Mouse (Mus musculus): ENCODE results near the gene Fam193b.
"Not testable (repeated sequence)": the region's sequence is repeated elsewhere in the genome, so short reads cannot be mapped to it uniquely, and the experiment has no call there.

Gene Fam193b

GRCm38 (mm10) chr13:55570286-55570973 lies 490 bp downstream of the Fam193b start:
- DNase-seq: peak; percentile 26

- DNase-seq: no peak
These were observed 1.1 kb downstream of the Fam193b start for GRCm38 (mm10) chr13:55569726-55570285.

DNA sequence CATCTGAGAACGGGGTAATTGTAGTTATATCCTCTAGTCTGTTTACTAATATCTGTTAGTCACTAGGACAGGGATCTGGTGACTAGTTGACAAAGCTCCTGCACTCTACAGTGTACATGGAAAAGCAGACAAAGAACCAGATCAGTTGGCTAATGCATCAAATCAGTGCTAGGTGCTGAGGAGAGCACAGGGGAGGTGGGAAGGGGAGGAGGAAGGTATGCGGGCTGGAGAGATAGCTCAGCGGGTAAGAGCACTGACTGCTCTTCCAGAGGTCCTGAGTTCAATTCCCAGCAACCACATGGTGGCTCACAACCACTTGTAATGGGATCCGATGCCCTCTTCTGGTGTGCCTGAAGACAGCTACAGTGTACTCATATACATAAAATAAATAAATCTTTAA lies 2.4 kb downstream of the Fam193b start:
- not testable (repeated sequence) for DNase-seq

DNA sequence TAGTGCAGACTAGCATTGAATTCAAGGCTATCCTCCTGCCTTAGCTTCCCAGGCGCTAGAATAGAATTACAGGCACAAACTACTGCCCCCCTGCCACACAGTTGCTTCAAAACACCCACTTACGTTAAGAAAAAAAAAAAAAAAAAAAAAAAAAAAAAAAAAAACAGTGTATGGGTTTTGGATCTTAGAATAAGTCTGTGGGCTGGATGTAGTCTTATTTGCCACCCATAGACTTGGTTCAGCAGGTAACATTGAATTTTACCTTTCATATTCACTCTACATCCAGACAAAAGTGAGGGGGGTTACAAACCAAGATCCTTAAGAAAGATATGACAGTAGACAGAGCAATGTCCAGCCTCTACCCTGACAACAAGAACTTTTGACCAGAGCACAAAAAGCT lies 3.0 kb downstream of the Fam193b start:
- no peak for DNase-seq

DNA sequence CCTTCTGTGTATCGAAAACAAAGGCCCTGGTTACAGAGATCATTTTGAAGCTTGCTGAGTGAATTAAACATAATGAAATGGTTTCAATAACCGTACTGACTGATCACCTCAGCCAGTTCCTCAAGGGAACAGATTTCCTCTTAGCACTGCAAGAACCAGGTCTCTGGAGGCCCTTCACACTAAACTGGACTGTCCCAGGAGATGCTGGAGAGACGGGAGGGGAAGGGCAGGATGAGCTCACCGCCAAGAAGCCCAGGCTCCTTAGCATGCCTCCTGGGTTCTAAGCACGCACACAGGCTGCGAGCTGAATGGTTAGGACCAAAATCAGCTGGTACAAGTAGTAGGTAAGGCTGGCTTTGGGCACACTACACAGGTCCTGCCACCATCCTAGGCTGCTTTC lies 3.9 kb downstream of the Fam193b start:
- no peak for DNase-seq

GRCm38 (mm10) chr13:55563266-55563879 lies 7.5 kb downstream of the Fam193b start:
- peak; percentile 36 for DNase-seq

GRCm38 (mm10) chr13:55557499-55557898 lies 13.4 kb downstream of the Fam193b start:
- no peak for DNase-seq

DNA sequence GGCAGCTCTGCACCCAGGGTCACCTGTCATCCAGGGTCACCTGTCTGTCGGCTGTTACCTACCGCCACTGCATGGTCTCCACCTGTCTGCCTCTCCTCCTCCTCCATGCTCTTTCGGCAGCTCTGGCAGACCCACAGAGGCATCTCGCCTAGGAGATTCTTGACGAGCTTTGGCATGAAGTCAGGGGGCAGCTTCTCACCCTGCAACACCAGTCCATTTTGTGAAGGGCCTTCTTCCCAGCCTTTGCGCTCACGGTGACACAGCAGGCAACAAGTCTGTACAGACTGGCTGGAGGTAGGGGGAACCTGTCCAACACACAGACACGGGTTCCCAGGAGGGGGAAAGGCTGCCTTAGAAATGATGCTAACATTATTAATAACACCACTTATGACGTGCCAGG lies 15.0 kb downstream of the Fam193b start:
- DNase-seq: no peak

GRCm38 (mm10) chr13:55549061-55549460 lies 21.9 kb downstream of the Fam193b start:
- no peak for DNase-seq

DNA sequence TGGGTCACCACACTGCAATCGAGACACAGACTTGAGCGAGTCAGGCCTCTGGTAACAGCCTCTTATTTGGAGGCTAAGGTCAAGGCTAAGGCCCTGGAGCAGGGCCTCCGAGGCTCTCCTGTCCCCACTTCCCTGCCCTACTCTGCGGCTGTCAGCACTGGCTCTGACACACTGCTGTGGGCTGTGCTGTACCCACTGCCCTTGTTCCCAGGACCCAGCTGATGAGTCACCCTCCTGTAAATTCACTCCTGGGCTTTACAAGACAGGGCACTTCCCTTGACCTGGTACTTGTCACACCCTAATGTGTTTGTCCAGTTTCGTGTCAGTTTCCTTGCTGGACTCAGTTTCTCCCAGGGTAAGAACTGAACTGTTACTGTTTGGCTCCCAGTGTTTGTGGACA lies 22.5 kb downstream of the Fam193b start:
- no peak for DNase-seq

DNA sequence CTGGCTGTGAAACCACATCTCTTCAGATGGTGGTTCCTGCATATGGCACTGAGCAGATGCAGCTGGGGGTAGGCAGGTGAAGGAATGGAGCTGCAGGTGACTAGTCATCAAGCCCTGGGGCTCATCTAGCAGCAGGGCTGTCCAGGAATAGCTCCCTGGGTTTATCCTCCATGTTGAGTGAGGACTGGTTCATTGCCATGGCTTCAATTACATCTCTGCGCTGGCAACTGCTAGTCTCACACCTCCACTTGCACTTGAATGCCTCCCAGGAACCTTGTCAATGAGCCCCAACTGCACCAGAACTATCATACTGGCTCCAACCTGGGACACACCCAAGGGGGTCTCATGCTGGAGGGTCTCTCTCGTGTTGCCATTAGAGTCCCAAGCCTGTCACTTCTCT lies 23.0 kb downstream of the Fam193b start:
- no peak for DNase-seq

- DNase-seq: no peak
These were observed 26.1 kb downstream of the Fam193b start for GRCm38 (mm10) chr13:55544792-55545191.

- no peak for DNase-seq
These were observed 27.5 kb downstream of the Fam193b start for GRCm38 (mm10) chr13:55543447-55543846.

DNA sequence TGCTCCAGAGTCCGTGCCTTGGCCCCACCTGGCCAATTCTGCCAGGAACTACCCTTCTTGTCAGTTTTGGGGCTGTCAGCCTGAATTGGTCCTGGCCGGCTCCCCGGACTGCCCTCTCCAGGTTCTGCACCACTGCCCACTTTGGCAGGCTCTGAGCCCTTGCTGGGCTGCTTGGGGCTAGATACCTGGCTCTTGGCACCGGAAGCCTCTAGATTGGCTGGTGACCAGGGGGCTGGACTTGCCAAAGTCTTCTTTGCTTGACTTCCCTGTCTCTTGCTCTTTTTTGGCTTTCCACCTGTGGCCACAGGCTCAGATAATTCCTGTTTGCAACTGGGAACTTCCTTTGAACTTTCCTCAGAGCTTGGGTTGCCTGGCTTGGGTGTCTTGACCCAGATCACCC lies 28.0 kb downstream of the Fam193b start:
- DNase-seq: peak; percentile 98

DNA sequence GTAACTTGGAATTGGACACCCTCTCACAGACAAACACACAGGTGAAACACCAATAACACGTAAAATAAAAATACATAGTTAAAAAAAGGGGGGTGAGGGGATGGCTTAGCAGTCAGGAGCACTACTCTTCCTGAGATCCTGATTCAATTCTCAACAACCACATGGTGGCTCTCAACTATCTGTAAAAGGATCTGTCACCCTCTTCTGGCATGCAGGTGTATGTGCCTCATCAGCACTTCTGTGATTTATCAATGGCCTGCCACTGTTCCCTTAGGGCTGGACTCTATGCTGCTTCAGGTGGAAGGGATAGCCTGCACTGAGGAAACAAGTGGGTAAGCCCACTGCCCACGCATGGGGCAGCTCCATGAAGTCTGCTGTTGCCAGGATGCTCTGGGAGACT lies 30.0 kb downstream of the Fam193b start:
- peak; percentile 50 for DNase-seq

DNA sequence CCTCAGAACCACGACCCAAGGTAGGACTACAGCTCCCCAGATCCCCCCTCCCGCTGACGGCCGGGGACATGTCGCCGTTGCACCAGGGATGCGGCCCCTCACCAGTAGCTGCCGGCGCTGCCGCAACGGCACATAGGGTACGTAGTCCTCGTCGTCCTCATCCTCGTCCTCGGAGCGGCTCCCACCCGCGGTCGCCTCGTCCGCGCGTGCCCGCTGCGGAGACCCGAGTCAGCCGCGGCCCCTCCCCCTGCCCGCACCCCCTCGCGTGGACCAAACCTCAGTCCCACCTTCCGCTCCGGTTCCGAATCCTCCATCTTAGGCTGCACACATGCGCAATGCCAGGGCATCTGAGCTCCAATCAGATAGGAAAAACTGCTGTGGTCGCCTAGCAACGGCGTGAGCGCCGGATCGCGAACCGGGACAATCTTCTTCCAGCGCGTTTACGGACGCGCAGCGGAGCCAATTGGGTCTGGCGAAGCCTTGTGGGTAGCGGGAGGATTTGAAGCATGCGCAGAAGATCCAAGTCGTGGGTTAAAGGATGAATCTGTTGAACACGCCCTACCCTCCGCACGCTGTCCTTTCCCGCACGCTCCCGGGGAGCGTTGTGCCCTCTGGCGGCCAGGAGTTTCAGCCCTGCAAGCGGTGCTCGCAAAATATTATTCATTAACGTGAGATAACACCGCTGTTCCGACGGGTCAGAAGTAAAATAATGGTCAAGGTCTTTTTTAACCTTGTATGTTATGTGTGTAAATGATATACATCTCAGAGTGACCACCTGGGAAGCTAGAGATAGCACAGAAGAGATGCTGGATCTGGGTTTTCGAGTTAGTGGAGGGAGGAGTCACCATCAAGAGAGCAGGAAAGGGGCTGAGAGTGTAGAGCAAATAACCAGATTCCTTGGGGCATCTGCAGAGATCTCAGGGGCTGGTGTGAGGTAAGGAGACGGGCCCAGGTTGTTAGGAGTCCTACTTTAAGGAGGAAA lies 34.4 kb downstream of the Fam193b start, which contains the start of gene Ddx41:
Gene Ddx41, minus strand, starts transcription at position 465 of the 982 bp plus-strand sequence.
- peak; percentile 100 for DNase-seq

DNA sequence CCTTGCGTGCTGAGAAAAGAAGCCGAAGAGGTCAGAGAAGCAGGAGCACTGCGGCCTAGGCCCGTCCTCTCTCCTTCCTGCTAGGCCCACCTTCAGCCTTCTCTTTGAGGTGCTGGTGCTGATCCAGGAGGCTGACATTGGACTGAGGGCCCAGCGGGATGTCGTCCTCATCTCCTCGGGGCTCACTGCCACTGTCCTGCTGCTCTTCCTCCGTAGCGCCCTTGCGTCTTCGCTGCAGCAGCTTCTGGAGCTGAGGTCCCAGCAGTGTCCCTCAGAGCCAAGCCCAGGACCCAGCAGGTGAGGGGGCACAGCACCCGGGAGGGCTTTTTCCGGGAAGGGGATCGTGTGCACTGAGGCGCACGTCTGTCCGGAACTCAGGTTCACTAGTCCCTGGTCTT lies 35.1 kb downstream of the Fam193b start:
- no peak for DNase-seq

GRCm38 (mm10) chr13:55535191-55535590 lies 35.7 kb downstream of the Fam193b start:
- DNase-seq: no peak

DNA sequence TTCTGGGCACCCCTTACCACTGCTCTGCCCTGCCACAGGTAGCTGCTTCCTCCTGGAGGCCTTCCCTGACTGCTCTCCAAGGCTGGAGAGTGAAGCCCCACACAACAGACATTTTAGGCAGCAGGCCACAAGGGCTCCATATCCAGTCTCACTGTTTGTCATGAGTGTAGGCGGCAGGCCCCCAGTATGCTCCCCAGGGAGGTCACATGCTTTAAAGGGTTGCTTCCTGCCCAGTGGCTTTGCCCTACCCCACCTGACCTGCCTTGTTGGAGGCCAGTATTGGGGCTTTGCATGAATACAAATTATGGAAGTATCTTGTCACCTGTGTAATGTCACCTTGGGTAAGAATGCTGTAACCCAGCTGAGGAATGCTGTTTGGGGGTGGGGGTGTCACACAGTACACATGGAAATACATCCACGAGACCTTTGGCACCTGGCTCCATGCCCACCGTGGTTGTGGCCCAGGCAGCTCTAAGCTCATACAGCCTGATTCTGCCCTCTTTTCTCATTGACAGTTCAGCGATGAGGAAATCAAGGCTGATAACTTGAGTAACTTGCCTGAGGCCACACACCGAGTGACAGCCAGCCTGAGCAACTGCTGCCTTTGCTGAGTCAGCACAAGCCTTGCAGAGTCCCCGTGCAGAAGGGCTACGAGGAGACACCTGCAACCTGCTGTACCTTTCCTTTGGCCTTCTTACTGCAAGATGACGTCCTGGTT lies 41.6 kb downstream of the Fam193b start, which contains the start of gene Dok3:
Gene Dok3, minus strand, starts transcription at position 99 of the 718 bp plus-strand sequence.
- peak; percentile 31 for DNase-seq

DNA sequence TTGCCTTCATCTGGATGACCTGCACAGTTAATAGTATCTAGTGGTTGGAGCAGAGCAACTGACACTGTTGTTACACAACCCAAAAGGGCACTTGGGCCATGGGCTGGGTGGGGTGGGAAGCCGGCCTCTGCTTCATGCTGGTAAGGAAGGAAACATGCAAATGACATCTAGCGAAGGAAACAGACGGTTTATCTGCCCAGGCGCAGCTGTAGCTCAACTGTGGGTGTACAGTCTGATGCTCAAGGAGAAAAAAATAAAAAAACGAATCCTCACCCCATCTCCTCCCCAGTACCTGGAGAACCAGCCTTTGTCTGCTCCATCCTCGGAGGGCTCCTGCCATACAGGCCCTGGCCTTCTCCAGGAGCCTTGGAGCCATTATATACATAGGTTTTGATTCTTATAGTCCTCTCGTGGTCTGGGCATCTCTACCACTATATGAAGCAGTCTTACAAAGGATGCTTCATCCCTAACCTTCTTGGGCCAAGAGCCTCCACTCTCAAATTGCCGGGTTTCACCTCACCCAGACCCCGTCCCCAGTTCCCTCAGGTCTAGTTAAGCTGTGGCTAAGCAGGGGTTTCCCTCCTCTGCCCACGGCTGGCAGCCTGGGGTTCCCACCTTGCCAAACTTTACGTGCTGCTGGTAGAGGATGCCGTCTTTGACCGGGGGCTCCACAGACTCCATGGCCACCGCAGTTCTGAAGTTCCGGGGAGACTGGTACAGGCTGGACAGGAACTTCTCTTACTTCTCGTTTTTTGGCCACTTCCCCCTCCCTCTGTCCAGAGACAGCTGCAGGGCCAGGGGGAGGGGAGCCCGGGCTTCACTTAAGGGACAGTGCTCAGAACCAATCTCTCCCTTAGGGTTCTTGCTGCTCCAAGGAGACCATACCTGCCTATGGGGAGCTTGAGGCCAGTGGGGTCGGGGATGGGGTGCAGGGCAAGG lies 42.8 kb downstream of the Fam193b start:
- peak; percentile 15 for DNase-seq

GRCm38 (mm10) chr13:55527212-55527611 lies 43.7 kb downstream of the Fam193b start:
- no peak for DNase-seq

Measured in kidney, adult 9 months (tissue).